Mouse (Mus musculus): ENCODE measurements around the gene Tube1. TPM values are rescaled to one million over a fixed set of nuclear protein-coding genes. Genes with fewer than 3 reads are reported as not detected.
"Not testable (repeated sequence)": the region's sequence is repeated elsewhere in the genome, so short reads cannot be mapped to it uniquely, and the experiment has no call there.

Tube1 gene
- total RNA-seq, 2 experiments from 2014 or later = 1.3 to 1.9 TPM

DNA sequence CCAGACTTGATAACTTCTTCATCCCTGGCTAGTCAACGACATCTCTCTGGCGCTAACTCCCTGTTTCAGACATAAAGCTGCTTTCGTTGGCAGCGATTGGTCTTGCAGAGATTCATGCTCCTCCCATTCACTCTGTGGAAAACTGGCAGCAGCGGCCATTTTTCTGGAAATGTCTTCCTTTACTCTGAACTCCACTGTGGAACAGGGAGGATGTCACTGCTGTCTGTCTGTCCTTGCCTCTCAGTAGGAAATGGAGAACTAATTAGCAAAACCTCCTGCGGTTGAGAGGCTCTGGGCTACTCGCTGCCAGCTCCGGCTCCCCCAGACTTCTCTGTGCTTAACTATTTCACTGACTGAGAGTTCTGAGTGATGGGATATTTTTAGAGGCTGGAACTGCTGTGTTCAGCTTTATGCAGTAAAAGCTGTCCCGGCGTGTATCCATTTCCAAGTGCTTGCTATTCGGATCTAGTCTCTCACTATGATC, 31.9 kb downstream of the Tube1 start:
- intact Hi-C loops (cut with DNase I) = no loop called here
- peak; percentile 63 to 83 for DNase-seq (ENCODE audit: low spot score in 2 of 2)

DNA sequence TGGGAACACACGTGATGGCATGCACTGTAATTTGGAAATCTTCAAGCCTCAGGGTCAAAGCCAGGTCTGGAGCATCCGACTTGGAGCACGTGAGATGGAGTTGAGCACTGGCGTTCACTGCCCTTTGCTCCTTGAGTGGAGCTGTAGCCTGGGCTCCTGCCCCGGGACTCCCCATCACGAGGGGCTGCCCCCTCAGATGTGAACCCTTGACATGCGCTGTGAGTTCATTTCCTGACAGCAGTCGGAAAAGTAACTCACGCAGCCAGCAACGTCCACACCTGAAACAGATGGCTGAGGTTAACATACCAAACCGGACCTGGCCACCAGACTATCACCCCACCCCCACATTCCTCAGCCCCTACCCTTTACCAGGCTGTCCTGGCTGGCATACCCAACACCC, 33.8 kb downstream of the Tube1 start:
- no peak for DNase-seq (ENCODE audit: low spot score in 2 of 2)
- intact Hi-C loops (cut with DNase I) = no loop called here

DNA sequence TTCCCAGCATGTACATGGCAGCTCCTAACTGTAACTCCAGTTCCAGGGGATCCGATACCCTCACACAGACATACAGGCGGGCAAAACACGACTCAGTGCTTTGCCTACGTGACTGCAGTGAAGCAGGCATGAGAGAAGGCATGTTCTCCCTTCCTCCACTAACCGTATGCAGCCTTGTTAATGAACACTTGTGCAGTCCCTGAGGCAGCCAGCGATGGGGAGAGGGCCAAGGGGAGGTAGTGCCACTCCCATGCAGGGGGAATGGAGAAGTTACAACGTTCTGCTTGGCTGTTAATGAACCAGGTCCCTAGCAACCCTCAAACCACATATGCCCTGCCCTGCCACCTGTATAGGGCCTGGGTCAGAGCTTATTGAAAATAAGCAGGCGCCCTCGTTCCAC, 35.9 kb downstream of the Tube1 start:
- intact Hi-C loops (cut with DNase I) = loop anchor here (2.0 to 5.0 kb wide), 3 partner anchors 58 to 563 kb away; partner anchors contain the start of genes Fyn and Rev3l
- no peak for DNase-seq (ENCODE audit: low spot score in 2 of 2)

DNA sequence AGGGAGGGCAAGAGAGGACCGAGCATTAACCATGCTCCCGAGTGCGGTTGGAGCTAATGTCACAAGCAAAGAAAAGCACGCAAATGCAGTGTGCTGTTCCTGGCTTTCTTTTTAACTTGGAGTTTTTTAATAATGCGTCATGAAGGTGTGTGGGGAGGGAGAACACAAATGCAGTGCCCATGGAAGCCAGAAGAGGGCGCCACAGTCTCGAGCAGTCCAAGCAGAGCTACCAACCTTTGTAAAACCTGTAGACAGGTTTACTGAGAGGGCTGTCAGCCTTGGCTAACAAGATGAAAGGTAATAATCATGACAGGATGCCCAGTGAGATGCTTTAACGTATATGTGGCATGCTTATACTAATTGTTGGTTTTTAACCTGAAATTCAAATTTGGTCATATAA, 36.4 kb downstream of the Tube1 start:
- intact Hi-C loops (cut with DNase I) = loop anchor here (2.0 to 5.0 kb wide), 3 partner anchors 57 to 562 kb away; partner anchors contain the start of genes Fyn and Rev3l
- peak; percentile 70 to 80 for DNase-seq (ENCODE audit: low spot score in 2 of 2)

DNA sequence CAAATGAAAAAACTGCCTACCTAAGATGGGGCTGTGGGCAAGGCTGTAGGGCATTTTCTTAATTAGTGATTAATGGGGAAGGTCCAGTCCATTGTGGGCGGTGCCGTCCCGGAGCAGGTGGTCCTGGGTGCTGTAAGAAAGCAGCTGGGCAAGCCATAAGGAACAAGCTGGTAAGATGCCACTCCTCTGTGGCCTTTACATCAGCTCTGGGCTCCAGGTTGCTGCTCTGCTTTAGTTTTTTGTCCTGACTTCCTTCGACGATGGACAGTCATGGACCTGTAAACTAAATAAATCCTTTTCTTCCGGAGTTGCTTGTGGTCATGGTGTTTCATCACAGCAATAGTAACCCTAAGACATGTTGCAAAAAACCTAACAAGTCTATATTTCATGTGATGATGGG, 36.9 kb downstream of the Tube1 start:
- intact Hi-C loops (cut with DNase I) = loop anchor here (1.0 to 5.0 kb wide), 5 partner anchors 57 to 562 kb away; partner anchors contain the start of genes Fyn and Rev3l
- no peak for DNase-seq (ENCODE audit: low spot score in 2 of 2)

DNA sequence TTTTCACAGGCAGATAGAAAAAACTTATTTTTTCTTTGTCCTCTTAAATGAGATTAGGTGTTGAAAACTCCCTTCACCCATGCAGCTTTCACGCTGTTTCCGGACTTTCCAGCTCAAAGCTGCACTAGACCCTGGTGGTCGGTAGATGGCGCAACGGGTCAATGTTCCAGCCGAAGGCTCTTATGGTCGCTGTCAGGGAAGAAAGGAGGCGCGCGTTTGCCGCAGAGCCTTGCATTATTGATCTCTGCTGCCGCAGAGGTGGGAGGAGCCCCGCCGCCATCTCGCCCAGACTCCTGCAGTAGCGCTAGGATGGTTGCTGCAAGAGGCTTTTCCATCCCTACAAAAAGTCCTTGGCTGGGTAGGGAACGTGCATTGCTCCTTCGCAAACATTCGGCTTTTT, 37.4 kb downstream of the Tube1 start:
- intact Hi-C loops (cut with DNase I) = loop anchor here (1.0 to 5.0 kb wide), 5 partner anchors 56 to 561 kb away; partner anchors contain the start of genes Fyn and Rev3l
- DNase-seq (ENCODE audit: low spot score in 2 of 2) = peak; percentile 93 to 96

DNA sequence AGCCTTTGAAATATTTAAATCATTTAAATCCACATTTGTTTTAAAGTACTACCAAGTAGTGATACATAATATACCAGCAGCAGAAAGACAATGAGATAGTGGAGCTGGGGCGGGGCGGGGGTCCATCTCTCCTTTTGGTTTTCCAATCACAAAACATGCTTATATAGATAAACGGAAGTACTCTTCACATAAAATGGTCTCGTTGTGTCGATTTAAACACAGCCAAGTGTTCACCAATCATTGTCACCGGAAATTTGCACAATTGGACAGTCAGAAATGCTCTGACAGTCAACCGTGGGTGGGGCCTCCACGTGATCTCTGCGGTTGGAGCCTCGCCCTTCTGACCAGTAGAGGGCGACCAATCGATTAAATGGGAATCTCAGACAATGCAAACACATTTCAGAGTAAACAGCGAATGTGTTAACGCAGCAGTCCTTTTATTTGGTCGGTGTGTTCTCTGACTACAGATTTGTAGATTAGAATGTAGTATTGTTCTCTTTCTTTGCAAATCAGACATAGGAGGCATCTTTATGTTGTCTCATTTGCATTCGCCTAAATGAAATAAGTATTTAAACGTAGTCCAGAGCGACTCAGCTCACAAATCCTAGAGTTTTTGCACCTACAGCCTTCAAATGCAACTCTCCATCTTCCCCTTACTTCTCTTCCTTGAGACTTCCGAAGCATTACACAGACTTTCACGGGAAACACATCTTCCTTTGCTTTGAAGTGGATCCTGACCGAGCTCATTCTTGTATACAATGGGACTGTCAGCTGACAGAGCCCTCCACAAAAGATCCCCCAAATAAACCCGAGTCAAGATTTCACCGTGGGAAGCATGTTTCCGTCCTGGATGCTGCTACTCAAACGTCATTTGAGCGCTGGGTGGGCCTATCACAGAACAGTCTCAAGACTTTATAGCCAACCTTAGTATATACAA, 38.1 kb downstream of the Tube1 start:
- DNase-seq (ENCODE audit: low spot score in 2 of 2) = peak; percentile 88 to 92
- intact Hi-C loops (cut with DNase I) = loop anchor here (1.0 to 5.0 kb wide), 5 partner anchors 55 to 560 kb away; partner anchors contain the start of genes Fyn and Rev3l

DNA sequence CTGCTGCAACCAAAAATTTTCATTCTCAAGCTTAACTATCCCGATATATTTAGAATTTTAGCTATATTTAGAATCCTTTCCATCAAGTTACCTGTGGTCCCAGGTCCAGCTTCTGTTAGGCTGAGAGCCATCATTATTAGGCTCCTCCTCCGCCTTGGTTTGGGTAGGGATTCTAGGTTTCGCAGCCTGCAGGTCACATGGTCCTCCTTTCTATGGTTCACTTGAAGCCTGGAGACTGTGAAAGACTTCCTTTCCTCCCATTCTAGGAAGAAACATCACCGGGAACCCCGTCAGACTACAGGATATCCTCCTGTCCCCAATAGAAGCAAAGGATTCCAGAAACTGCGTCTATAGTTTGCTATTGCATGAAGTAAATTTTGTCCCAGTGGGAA, 38.8 kb downstream of the Tube1 start:
- intact Hi-C loops (cut with DNase I) = loop anchor here (5.0 kb wide), 2 partner anchors 55 to 560 kb away; partner anchors contain the start of gene Rev3l
- no peak for DNase-seq (ENCODE audit: low spot score in 2 of 2)

DNA sequence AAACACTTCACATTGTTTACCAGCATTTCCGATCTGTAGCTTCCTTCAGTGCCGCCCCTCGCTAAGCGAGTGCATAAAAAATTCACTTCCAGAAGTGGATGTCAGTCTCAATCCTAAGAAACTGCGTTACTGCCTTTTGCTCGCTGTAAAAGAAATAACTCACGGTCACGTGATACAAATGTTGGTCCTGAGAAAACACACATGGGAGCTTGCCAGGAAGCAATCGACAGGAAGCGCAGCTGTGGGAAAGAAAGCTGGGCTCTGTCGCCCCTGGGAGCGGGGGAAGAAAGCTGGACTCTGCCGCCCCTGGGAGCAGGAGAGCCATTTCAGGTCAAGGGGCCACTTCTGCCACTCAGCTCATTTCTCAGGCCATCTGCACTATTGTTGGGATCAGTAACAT, 39.3 kb downstream of the Tube1 start:
- intact Hi-C loops (cut with DNase I) = loop anchor here (5.0 kb wide), 2 partner anchors 54 to 559 kb away; partner anchors contain the start of gene Rev3l
- peak in 1 of 2 experiments; percentile 14 for DNase-seq (ENCODE audit: low spot score in 2 of 2)

DNA sequence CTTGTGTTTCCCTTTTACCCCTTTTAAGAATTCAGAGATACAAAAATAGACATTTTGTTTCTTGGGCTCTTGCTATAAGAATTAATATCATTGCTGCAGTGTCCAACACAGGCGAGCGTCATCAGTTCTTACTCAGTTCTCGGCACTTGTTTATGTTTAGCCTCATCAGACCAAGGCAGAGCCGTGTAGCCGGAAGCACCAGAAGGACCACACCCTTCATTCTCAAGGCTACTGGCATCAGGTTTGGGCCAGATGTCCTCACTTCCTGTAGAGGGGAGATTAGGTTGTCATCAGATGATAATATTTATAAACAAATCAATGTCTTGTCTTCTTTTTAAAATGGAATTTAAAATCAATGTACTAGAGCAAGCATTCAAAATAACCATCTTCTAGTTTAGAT, 43.2 kb downstream of the Tube1 start:
- DNase-seq (ENCODE audit: low spot score in 2 of 2) = no peak
- intact Hi-C loops (cut with DNase I) = no loop called here

DNA sequence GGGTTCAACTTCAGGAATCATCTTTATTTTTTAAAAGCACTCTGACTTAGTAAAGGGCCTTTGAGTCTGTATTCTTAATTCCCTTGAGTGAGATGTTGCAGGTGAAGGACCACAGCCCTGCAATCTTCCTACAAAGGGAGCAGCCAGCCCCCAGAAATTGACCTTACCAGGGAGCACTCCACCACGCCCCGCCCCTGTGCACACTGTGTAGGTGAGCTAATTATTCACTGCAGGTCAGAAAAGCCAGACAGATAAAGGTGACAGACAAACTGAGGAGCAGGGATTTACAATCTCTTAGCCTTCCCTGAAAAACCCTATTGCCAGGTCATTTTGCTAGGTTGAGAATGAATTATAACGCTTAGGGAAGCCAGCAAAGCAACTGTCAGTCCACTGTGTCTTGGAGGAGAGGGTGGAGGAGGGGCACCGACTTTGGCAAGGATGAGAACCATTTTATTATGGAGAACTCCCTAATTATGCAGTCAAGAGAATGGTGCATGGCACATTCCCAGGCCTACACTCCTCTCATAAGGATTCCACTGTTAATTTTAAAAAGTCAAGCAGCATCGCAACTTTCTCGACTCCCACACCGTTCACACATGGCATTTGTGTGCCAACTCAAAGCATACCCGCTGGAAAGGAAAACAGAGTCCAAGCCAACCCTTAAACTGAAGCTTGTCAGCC, 51.2 kb downstream of the Tube1 start:
- intact Hi-C loops (cut with DNase I) = no loop called here
- DNase-seq (ENCODE audit: low spot score in 2 of 2) = peak; percentile 31 to 91

DNA sequence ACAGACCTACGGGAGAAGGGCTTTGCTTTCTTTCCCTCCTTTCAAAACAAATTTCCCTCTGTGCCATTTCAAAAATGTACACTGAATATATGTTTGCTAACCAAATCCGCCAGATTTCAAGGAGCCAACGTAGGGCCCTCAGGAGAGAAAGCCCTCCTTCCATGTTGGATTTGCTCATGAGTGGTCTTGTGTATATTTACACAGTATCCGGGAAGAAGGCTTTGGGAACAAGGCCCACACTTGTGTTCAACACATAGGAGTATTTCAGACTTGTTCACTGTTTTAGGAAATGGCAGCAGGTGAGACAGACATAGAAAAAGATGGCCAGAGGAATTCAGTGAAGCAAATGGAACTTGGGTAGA, 51.8 kb downstream of the Tube1 start:
- intact Hi-C loops (cut with DNase I) = no loop called here
- no peak for DNase-seq (ENCODE audit: low spot score in 2 of 2)

DNA sequence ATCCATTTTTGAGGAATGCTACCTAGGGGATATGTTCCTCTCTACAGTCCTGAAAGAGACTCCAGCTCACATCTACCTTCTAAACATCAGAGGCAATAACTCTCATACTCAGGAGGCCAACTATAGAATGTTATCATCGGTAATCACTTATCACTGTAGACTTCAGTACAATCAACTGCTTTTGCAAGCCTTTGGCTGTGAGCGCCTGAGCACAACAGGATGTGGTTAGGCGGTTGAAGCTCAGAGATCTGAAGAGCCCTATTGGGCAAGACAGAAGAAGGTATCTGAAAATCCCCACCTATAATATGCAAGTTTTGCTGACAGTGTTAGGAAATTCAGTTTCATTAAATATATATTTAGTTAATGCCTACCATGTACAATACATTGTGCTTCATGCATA, 58.9 kb downstream of the Tube1 start:
- intact Hi-C loops (cut with DNase I) = no loop called here
- no peak for DNase-seq (ENCODE audit: low spot score in 2 of 2)

DNA sequence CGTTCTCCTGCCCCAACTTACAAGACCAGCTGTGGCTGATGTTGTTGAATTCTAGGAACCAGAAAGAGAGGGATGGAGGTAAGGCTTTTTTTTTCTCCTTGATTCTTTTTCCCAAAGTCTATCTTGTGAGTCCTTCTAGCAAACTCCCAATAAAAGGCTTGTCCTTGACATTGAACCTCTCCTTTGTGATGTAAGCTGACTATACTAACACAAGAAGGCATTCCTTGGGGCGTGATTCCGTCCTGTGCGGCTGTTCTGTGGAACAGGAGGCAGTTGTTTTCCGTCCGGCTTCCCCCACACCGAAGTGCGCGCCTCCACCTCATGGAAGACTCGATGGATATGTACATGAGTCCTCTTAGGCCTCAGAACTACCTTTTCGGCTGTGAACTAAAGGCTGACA, 64.4 kb downstream of the Tube1 start:
- intact Hi-C loops (cut with DNase I) = not testable (repeated sequence)

More for the DNA sequence above, 64.4 kb downstream of the Tube1 start:
- DNase-seq (ENCODE audit: low spot score in 2 of 2) = not testable (repeated sequence)

Other genes starting within 250 kb of the Tube1 start
- gene Lama4, start 168.5 kb upstream of the Tube1 start, total RNA-seq (2021) = 10 to 100 TPM; 10.4 to 11.7 TPM
- 10 to 100 TPM; 15.0 to 16.0 TPM for gene Fam229b, start 62 bp upstream of the Tube1 start, total RNA-seq (2021)
- gene Ccn6, start 29.8 kb downstream of the Tube1 start, total RNA-seq (2021) = under 1 TPM; 0.25 to 0.39 TPM
- gene Fyn, start 234.9 kb downstream of the Tube1 start, total RNA-seq (2021) = 100 to 1,000 TPM; 128 to 136 TPM

Measured in left cerebral cortex, postnatal 25 days (tissue).